Mouse (Mus musculus): Measurements from ENCODE around the gene Btbd10. TPM values are rescaled to one million over a fixed set of nuclear protein-coding genes. Genes with fewer than 3 reads are reported as not detected.

Btbd10 gene
- polyA plus RNA-seq, 1 experiment from 2014 or later, result 30.9 TPM

DNA sequence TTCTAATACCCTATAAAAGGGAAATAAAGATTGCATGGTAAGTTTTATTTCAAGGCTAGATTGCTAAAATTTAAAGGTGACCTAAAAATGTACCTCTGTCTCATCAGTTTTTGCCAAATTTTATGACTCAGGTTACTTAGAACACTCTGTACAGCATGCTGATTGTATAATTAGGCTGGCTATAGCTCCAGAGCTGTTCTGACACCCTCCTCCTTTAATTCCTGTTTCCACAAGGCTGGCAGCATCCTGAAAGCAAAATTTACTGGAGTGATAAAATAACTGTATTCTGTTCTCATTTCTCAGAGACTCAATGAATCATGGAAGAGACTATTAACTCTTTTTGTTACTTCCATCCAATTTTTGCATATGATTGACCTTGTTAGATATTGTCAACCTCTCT lies 35.2 kb downstream of the Btbd10 start:
- H3K4me2 ChIP-seq (replicated peaks; ENCODE audit: low read depth, low read length), result no peak overlapping the region

GRCm38 (mm10) chr7:113320128-113320527 lies 49.1 kb downstream of the Btbd10 start:
- H3K36me3 ChIP-seq (ENCODE audit: control insufficient read depth, insufficient read depth, low read length), result no peaks in the 10 kb centered on the region; the same call in 1 of the 2 replicates
- H3K27me3 ChIP-seq (ENCODE audit: control insufficient read depth, insufficient read depth, low read length), result no peaks in the 10 kb centered on the region
- H3K9me3 ChIP-seq (ENCODE audit: control insufficient read depth, low read depth, low read length), result no peaks in the 10 kb centered on the region
- H3K4me2 ChIP-seq (replicated peaks; ENCODE audit: low read depth, low read length), result no peak overlapping the region
- no peak overlapping the region for H3K9ac ChIP-seq (replicated peaks; ENCODE audit: low read depth, low read length)
- no peaks in the 10 kb centered on the region for H3K4me1 ChIP-seq (ENCODE audit: control insufficient read depth, insufficient read depth, low read length)
- no peak overlapping the region for H3K27ac ChIP-seq (ENCODE audit: low read length)
- no peak for ATAC-seq (ENCODE audit: insufficient number of reproducible peaks, insufficient read depth, low FRiP score, low read depth)
- H3K4me3 ChIP-seq (ENCODE audit: low read depth, low read length), result no peak overlapping the region
- WGBS, result 55% methylated on average over 1 of the region's 1 CpGs

More for the DNA sequence above, 35.2 kb downstream of the Btbd10 start:
- no peak overlapping the region for H3K9ac ChIP-seq (replicated peaks; ENCODE audit: low read depth, low read length)
- no peak for ATAC-seq (ENCODE audit: insufficient number of reproducible peaks, insufficient read depth, low FRiP score, low read depth)
- no peak overlapping the region for H3K27ac ChIP-seq (ENCODE audit: low read length)
- H3K27me3 ChIP-seq (ENCODE audit: control insufficient read depth, insufficient read depth, low read length), result no peaks in the 10 kb centered on the region
- H3K36me3 ChIP-seq (ENCODE audit: control insufficient read depth, insufficient read depth, low read length), result no peaks in the 10 kb centered on the region
- H3K4me1 ChIP-seq (ENCODE audit: control insufficient read depth, insufficient read depth, low read length), result no peaks in the 10 kb centered on the region
- H3K4me3 ChIP-seq (ENCODE audit: low read depth, low read length), result no peak overlapping the region
- H3K9me3 ChIP-seq (ENCODE audit: control insufficient read depth, low read depth, low read length), result no peaks in the 10 kb centered on the region

- no peaks in the 10 kb centered on the region; the same call in none of the 2 replicates for H3K36me3 ChIP-seq (ENCODE audit: control insufficient read depth, insufficient read depth, low read length)
- H3K9ac ChIP-seq (replicated peaks; ENCODE audit: low read depth, low read length), result no peak overlapping the region
- ATAC-seq (ENCODE audit: insufficient number of reproducible peaks, insufficient read depth, low FRiP score, low read depth), result no peak
- no peak overlapping the region for H3K4me2 ChIP-seq (replicated peaks; ENCODE audit: low read depth, low read length)
- H3K27me3 ChIP-seq (ENCODE audit: control insufficient read depth, insufficient read depth, low read length), result no peaks in the 10 kb centered on the region
- no peaks in the 10 kb centered on the region for H3K9me3 ChIP-seq (ENCODE audit: control insufficient read depth, low read depth, low read length)
- H3K4me1 ChIP-seq (ENCODE audit: control insufficient read depth, insufficient read depth, low read length), result no peaks in the 10 kb centered on the region
- no peak overlapping the region for H3K27ac ChIP-seq (ENCODE audit: low read length)
- H3K4me3 ChIP-seq (ENCODE audit: low read depth, low read length), result no peak overlapping the region
- WGBS, result 22% methylated on average over 2 of the region's 2 CpGs
These were observed 57.4 kb downstream of the Btbd10 start for GRCm38 (mm10) chr7:113311784-113312183.

- Histone ChIP-seq H3K9me3 (ENCODE audit: control insufficient read depth, low read depth, low read length) (no peaks in the 10 kb centered on the region), H3K9ac (replicated peaks; ENCODE audit: low read depth, low read length) (no peak overlapping the region), H3K27me3 (ENCODE audit: control insufficient read depth, insufficient read depth, low read length) (no peaks in the 10 kb centered on the region), H3K4me2 (replicated peaks; ENCODE audit: low read depth, low read length) (no peak overlapping the region), H3K4me1 (ENCODE audit: control insufficient read depth, insufficient read depth, low read length) (no peaks in the 10 kb centered on the region), H3K4me3 (ENCODE audit: low read depth, low read length) (no peak overlapping the region), H3K27ac (ENCODE audit: low read length) (no peak overlapping the region), H3K36me3 (ENCODE audit: control insufficient read depth, insufficient read depth, low read length) (no peaks in the 10 kb centered on the region; the same call in none of the 2 replicates)
- ATAC-seq (ENCODE audit: insufficient number of reproducible peaks, insufficient read depth, low FRiP score, low read depth), result no peak
- WGBS, result 80% methylated on average over 3 of the region's 3 CpGs
These were observed 59.1 kb downstream of the Btbd10 start for GRCm38 (mm10) chr7:113310136-113310535.

- no peaks in the 10 kb centered on the region for H3K27me3 ChIP-seq (ENCODE audit: control insufficient read depth, insufficient read depth, low read length)
- H3K4me1 ChIP-seq (ENCODE audit: control insufficient read depth, insufficient read depth, low read length), result 0 out of 2 replicates have a peak, but pooled peaks cover 5% of the 10 kb centered on the region
- no peak overlapping the region for H3K9ac ChIP-seq (replicated peaks; ENCODE audit: low read depth, low read length)
- no peak overlapping the region for H3K4me2 ChIP-seq (replicated peaks; ENCODE audit: low read depth, low read length)
- 90% methylated on average over 4 of the region's 4 CpGs for WGBS
- no peaks in the 10 kb centered on the region for H3K9me3 ChIP-seq (ENCODE audit: control insufficient read depth, low read depth, low read length)
- peaks cover 4% of the 10 kb centered on the region; the same call in 1 of the 2 replicates for H3K36me3 ChIP-seq (ENCODE audit: control insufficient read depth, insufficient read depth, low read length)
- no peak overlapping the region for H3K4me3 ChIP-seq (ENCODE audit: low read depth, low read length)
- no peak for ATAC-seq (ENCODE audit: insufficient number of reproducible peaks, insufficient read depth, low FRiP score, low read depth)
- no peak overlapping the region for H3K27ac ChIP-seq (ENCODE audit: low read length)
These were observed 71.4 kb downstream of the Btbd10 start for GRCm38 (mm10) chr7:113297813-113298212.

DNA sequence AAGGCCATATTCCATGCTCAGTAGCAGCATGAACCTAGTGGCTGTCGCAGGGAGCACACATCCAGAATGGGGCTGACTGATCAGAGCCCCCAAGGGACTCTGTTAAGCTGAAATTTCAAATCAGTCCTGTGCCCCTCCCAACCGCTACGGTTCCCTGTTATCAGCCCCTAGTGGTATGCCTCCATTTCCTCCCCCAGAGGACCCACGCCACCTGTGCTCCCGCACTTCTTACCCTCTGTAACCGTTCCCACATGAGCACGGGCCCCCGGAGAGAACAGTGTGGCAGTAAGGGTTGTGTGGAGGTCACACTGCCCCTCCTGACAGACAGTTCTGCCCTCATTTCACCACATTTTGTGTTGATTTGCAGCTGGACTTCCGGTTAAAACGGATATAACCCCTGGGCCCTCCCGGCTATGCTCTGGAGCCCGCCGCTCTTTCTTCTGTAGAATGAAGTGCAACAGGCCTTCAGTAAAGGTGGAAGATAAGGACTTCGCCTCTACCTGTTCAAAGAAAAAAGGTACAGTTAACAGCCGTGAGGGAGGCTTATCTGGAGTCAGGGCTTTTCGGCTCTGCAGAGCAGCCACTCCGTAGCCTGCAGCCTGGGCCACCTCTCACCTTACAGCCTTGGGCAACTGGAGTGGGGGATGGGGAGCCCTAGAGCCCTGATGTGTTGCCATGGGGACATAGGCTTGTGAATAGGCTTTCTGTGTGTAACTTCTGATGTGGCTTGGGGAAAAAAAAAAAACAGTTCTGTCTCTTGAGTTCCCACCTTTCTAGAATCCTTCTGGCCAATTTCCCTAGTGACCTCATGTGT lies 73.9 kb downstream of the Btbd10 start:
- ATAC-seq (ENCODE audit: insufficient number of reproducible peaks, insufficient read depth, low FRiP score, low read depth), result peak; percentile 86
- Histone ChIP-seq H3K4me2 (replicated peaks; ENCODE audit: low read depth, low read length) (no peak overlapping the region), H3K9me3 (ENCODE audit: control insufficient read depth, low read depth, low read length) (no peaks in the 10 kb centered on the region), H3K27me3 (ENCODE audit: control insufficient read depth, insufficient read depth, low read length) (no peaks in the 10 kb centered on the region), H3K36me3 (ENCODE audit: control insufficient read depth, insufficient read depth, low read length) (peaks cover 4% of the 10 kb centered on the region; the same call in 1 of the 2 replicates), H3K4me3 (ENCODE audit: low read depth, low read length) (no peak overlapping the region), H3K4me1 (ENCODE audit: control insufficient read depth, insufficient read depth, low read length) (0 out of 2 replicates have a peak, but pooled peaks cover 5% of the 10 kb centered on the region), H3K27ac (ENCODE audit: low read length) (peak overlapping the region; percentile 75; the same call in 1 of the 2 replicates), H3K9ac (replicated peaks; ENCODE audit: low read depth, low read length) (no peak overlapping the region)
- 37% methylated on average over 17 of the region's 17 CpGs for WGBS

DNA sequence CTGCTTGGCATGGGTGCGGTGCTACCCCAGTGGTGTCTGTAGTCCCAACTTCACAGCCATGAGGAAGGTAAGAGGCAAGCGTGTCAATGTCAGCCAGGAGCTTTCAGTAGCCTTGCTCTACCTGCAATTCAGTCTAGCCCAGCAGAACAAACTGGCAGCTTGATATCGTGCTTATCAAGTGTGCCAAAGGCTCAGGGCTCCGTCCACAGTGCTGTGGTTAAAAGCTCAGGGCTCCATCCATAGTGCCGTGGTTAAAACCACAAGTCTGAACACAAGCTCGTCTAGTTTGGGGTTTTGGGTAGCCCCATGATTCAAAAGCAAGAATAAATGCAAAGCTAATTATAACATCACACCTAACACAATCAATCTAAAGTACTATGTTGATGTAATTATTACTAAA lies 74.6 kb downstream of the Btbd10 start:
- H3K36me3 ChIP-seq (ENCODE audit: control insufficient read depth, insufficient read depth, low read length), result peaks cover 4% of the 10 kb centered on the region; the same call in 1 of the 2 replicates
- no peaks in the 10 kb centered on the region for H3K27me3 ChIP-seq (ENCODE audit: control insufficient read depth, insufficient read depth, low read length)
- H3K9ac ChIP-seq (replicated peaks; ENCODE audit: low read depth, low read length), result no peak overlapping the region
- no peak overlapping the region for H3K27ac ChIP-seq (ENCODE audit: low read length)
- no peak overlapping the region for H3K4me2 ChIP-seq (replicated peaks; ENCODE audit: low read depth, low read length)
- no peak overlapping the region for H3K4me3 ChIP-seq (ENCODE audit: low read depth, low read length)
- no peak for ATAC-seq (ENCODE audit: insufficient number of reproducible peaks, insufficient read depth, low FRiP score, low read depth)
- H3K9me3 ChIP-seq (ENCODE audit: control insufficient read depth, low read depth, low read length), result no peaks in the 10 kb centered on the region
- 0 out of 2 replicates have a peak, but pooled peaks cover 5% of the 10 kb centered on the region for H3K4me1 ChIP-seq (ENCODE audit: control insufficient read depth, insufficient read depth, low read length)
- WGBS, result 89% methylated on average over 6 of the region's 6 CpGs

DNA sequence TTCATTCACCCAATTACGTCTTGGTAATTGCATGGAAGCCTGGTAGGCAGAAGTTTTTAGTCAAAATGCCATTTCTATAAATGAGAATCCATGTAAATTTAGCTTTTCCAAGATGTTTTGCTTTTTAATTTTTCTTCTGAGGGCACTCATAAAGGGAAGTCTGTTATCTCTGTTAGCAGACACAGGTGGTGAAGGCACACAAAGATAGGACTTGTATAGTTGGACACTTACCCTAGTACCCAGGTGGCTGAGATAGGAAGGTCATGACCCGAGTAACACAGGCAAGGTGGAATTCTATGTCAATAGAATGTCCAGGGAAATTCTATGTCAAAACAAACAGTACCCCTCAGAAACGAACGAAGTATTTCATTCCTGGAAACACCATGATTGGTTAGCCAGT lies 77.0 kb downstream of the Btbd10 start:
- Histone ChIP-seq H3K4me3 (ENCODE audit: low read depth, low read length) (no peak overlapping the region), H3K4me2 (replicated peaks; ENCODE audit: low read depth, low read length) (no peak overlapping the region), H3K9me3 (ENCODE audit: control insufficient read depth, low read depth, low read length) (no peaks in the 10 kb centered on the region), H3K9ac (replicated peaks; ENCODE audit: low read depth, low read length) (no peak overlapping the region), H3K27ac (ENCODE audit: low read length) (no peak overlapping the region), H3K27me3 (ENCODE audit: control insufficient read depth, insufficient read depth, low read length) (no peaks in the 10 kb centered on the region), H3K4me1 (ENCODE audit: control insufficient read depth, insufficient read depth, low read length) (0 out of 2 replicates have a peak, but pooled peaks cover 5% of the 10 kb centered on the region), H3K36me3 (ENCODE audit: control insufficient read depth, insufficient read depth, low read length) (0 out of 2 replicates have a peak, but pooled peaks cover 4% of the 10 kb centered on the region)
- 59% methylated on average over 4 of the region's 4 CpGs for WGBS
- ATAC-seq (ENCODE audit: insufficient number of reproducible peaks, insufficient read depth, low FRiP score, low read depth), result no peak

Data from stomach, embryonic 14.5 days (tissue).